Mouse (Mus musculus): ENCODE data around the gene Prr19. TPM values are rescaled to one million over a fixed set of nuclear protein-coding genes. Genes with fewer than 3 reads are reported as not detected.

The Prr19 gene
- total RNA-seq (2023): not detected

DNA sequence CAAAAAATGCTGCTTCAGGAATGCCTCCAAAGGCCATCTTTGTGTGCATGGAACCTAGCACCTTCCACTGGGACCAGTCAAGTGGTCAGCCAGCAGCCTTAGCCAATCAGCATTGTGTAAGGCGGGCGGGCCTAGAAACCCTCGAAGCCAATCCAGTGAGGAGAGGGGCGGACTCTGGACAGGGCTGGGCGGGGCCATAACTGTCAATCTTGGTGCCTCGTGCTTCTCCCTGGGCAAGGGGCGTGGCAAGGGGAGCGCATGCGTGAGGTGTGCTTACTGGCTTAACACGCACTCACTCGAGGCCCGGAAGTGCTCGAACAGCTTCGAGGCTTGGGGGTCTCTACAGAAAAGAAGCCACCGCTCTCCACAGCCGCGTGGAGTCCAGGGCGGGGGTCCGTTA is at the start of gene Prr19:
Gene Prr19, plus strand, starts transcription at position 349 of the 400 bp plus-strand sequence.

DNA sequence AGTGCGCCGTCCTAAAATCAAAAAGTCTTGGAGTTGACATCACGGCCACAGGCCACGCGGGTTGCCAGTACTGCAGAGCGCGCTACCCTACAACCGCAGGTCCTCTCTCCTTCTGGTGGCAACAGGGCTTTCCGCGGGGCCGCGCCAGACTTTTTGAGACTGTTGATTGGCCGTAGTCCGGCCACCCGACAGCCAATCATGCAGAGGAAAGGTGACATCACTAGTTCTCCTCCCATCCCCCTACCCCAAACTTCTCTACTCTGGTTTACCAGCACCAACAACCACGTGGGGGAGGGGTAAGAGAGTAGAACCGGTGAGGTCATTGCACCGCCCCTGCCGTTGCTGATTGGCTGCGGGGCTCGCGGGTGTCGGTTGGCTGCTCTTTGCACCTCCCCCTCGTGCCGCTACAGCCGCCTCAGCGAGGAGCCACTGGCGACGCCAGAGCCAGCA is 33.9 kb upstream of the Prr19 start, which contains the start of gene Cic:
Gene Cic, plus strand, starts transcription at position 404 of the 450 bp plus-strand sequence.

DNA sequence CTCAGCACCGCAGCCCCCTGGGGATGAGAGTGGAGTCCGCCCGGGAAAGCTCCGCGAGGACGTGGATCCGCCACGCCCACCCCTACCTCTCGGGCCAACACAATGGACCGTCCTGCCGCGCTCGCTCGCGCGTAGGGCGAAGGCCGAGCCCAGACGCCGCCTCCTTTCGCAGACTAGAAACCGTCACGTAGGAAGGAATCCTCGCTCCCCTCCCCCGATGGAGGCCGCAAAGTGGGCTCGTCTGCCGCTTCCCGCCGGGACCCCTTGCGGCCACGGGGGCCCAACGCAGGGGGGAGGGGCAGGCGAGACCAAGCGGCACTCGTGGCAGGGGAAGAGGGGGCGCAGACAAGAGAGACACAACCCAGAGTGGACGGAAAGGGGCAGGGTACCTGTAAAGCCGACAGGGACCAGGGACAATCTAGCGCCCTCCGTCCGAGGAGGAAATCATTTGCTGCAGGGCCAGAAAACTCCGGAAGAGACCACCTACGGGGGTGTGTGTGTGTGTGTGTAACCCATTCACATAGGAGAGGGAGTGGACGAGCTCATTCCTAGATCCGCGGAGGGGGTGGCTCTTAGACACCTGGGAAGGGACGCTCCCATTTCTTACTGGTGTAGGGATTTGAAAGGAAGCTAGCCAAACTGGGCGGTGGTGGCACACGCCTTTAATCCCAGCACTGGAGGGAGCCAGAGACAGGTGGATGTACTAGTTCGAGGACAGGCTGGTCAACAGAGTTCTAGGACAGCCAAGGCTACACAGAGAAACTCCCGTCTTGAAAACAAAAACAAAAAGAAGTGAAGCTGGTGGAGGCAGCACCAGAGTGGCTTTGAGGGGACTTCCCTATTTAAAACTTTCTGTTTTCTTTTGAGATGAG is 3.5 kb upstream of the Prr19 start, which contains the start of gene Pafah1b3:
Gene Pafah1b3, minus strand, starts transcription at position 533 of the 872 bp plus-strand sequence.

DNA sequence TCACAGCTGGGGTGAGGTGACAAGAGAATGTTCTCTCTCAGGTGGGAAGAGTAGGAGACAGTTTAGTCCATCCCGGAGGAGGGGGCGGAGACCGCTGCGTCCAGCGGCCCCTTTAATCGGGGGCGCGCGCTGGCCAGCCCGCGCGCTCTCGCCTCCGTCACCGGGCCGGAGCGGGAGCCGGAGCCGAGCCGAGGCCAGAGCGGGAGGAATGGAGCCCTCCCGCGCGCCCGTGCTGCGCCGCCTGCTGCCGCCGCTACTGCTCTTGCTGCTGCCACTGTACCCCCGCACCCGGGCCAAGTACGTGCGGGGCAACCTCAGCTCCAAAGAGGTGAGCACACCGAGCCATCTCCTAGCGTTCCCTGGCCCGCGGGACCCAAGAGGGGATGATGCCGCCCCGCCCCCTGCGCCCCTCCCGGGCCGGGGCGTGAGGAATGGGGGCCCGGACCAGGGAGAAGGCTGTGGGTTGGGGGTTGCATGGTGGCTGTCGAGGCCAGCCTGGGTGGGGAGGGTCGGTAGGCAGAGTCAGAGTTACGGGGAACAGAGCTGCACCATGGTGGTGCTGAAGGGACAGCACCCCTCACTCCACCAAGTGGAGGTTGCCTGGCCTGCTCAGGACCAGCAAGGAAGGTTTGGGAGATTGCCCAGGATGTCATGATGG is 4.9 kb downstream of the Prr19 start, which contains the start of gene Tmem145:
Gene Tmem145, plus strand, starts transcription at position 151 of the 658 bp plus-strand sequence.

DNA sequence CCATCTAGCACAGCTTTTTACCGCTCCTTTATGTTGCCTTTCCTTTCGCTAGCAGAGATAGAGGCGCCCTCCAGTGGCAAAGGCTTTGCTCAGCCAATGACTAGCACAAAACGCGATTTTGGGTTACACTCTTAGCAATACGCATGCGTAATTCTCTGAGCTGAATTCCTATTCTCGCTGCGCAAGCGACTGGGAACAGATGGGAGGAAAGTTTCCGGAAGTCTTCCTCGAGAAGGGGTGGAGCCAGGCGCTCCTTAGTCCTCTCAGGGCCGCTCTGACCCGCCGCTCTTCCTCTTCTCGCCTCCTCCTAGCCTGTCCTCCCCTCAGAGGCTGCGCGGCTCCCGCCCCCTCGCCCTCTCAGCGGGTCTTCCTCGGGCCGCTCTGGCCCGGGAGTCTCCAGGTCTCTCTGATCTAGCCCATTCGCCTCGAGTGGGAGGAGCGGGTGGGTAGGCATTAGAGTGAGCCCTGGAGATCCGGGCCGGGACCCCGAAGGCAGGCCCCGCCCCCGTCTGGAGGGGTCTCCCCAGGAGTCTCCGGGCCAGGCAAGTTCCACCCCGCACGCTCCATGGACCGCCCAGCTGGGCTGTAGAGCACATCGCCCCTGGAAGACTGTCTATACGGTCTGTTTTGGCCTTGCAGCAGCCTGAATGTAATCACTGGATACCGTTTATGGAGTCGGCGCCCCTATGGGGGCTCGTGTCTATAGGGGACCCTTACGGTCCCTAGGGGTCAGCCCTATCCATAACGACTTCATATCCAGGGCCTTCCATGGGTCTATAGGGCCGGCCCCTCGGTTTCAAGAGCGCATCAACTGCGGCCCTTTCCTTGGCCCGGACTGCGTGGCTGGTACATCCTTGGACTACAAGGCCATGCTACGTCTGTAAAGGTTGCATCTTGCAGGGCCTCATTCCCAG is 15.6 kb downstream of the Prr19 start, which contains the start of gene Megf8:
Gene Megf8, plus strand, starts transcription at position 633 of the 914 bp plus-strand sequence.

Other genes with a start within 250 kb of the Prr19 start
- 1 to 10 TPM; 6.6 to 8.5 TPM for gene Grik5, start 229.1 kb upstream of the Prr19 start, total RNA-seq (2023)
- 10 to 100 TPM; 23.1 to 24.2 TPM for gene Zfp574, start 228.8 kb upstream of the Prr19 start, total RNA-seq (2023)
- 10 to 100 TPM; 21.2 to 24.0 TPM for gene Pou2f2, start 121.7 kb upstream of the Prr19 start, total RNA-seq (2023)
- gene Dedd2, start 80.8 kb upstream of the Prr19 start, total RNA-seq (2023): 10 to 100 TPM; 84.8 to 98.4 TPM
- 10 to 100 TPM; 21.4 to 23.0 TPM for gene Zfp526, start 80.0 kb upstream of the Prr19 start, total RNA-seq (2023)
- 10 to 100 TPM; 89.3 to 97.2 TPM for gene Gsk3a, start 63.6 kb upstream of the Prr19 start, total RNA-seq (2023)
- 10 to 100 TPM; 31.8 to 35.1 TPM for gene Erf, start 50.6 kb upstream of the Prr19 start, total RNA-seq (2023)
- 100 to 1,000 TPM; 327 to 328 TPM for gene Cic, start 33.7 kb upstream of the Prr19 start, total RNA-seq (2023)
- 10 to 100 TPM; 13.4 to 13.5 TPM for gene Pafah1b3, start 3.4 kb upstream of the Prr19 start, total RNA-seq (2023)
- not detected for gene Tmem145, start 4.7 kb downstream of the Prr19 start, total RNA-seq (2023)
- 1 to 10 TPM; 1.3 to 1.4 TPM for gene Megf8, start 15.8 kb downstream of the Prr19 start, total RNA-seq (2023)
- not detected for gene Cnfn, start 68.3 kb downstream of the Prr19 start, total RNA-seq (2023)
- 10 to 100 TPM; 10.7 to 14.0 TPM for gene Lipe, start 97.3 kb downstream of the Prr19 start, total RNA-seq (2023)
- gene Cxcl17, start 111.5 kb downstream of the Prr19 start, total RNA-seq (2023): not detected
- under 1 TPM; 0.96 to 0.98 TPM for gene Ceacam1, start 176.2 kb downstream of the Prr19 start, total RNA-seq (2023)
- not detected for gene Ceacam2, start 238.4 kb downstream of the Prr19 start, total RNA-seq (2023)

Data from T-cell, adult 66 days (primary cell).